Mouse (Mus musculus): ENCODE data around the gene Mfsd13b.

- TF ChIP-seq CTCF (IDR thresholded peaks at IDR 0.05; ENCODE audit: control insufficient read depth, insufficient read depth, low read length) (no peak), POLR2A (IDR thresholded peaks at IDR 0.05; ENCODE audit: borderline replicate concordance, control insufficient read depth, low read depth, low read length) (no peak)
Observed at GRCm38 (mm10) chr7:121035161-121035721, 52.9 kb downstream of the Mfsd13b start.

Measured in bone marrow, adult 2 months (tissue).